Mouse (Mus musculus): ENCODE results near the gene Hspa8.

- no peak for TF ChIP-seq POLR2A (IDR thresholded peaks at IDR 0.05; ENCODE audit: control insufficient read depth, low read depth, low read length)
- no peak for TF ChIP-seq CTCF (IDR thresholded peaks at IDR 0.05; ENCODE audit: control insufficient read depth, insufficient read depth, insufficient replicate concordance, low read depth, low read length)
Measured at GRCm38 (mm10) chr9:40794926-40795325, 5.9 kb upstream of the Hspa8 start.

Measured in testis, adult 2 months (tissue).